Mouse (Mus musculus) Patski (cell line): ENCODE measurements at regions not wholly inside any gene's neighbourhood (a gene's known extent, or its start where the extent isn't known, plus 50 kb on each side); places are given as distances from the start of the nearest gene placed in this dataset.

ENCODE experiments used
- ATAC-seq: fragments of 100-300 bp; one replicate; pipeline ENCODE4 v1.8.0; 2021
- CTCF ChIA-PET: fragments of 350-600 bp; sonication (Branson Sonifier 250); formaldehyde crosslinking; loops from one replicate; lab custom pipeline; 2022; ENCODE audit warnings: inconsistent platforms; lab: Charles Lee
- POLR2A ChIA-PET: fragments of 350-600 bp; sonication (Branson Sonifier 250); formaldehyde crosslinking; loops from one replicate; lab custom pipeline; 2022; ENCODE audit warnings: antibody characterized with exemption, inconsistent platforms; lab: Charles Lee
- DNase-seq: peaks from one replicate; pipeline ENCODE4 v3.0.0-alpha.2; 2011; ENCODE audit warnings: low read depth, low spot score
- H3K27me3 ChIP-seq: fragments of 371-371 bp; one replicate; pipeline ENCODE4 v1.5.1; 2021
- CTCF ChIP-seq: fragments of 100-300 bp; IDR thresholded peaks from one replicate; pipeline ENCODE4 v1.5.1; 2021
- in situ Hi-C: fragments of 300-500 bp; cut with MboI; formaldehyde crosslinking; loops from 3 replicates; pipeline ENCODE4 v1.11.1; 2018; ENCODE audit warnings: low pct_unique_long_range_greater_than_20kb, mixed read lengths

- in situ Hi-C loops, result loop anchor here (5.0 kb wide), 2 partner anchors 77 to 162 kb away; no protein-coding TSS in a partner anchor
- no peaks in the 10 kb centered on the region for H3K27me3 ChIP-seq
- DNase-seq (no peak), ATAC-seq (peak; percentile 70)
- no peak for TF ChIP-seq CTCF
- CTCF ChIA-PET, result interaction anchor here (0.8 kb wide), 1 partner anchor 82 kb away, joined by 3 read pairs; no protein-coding TSS in a partner anchor
- POLR2A ChIA-PET, result no interaction called here
Observed at GRCm38 (mm10) chr16:77499537-77500301, 102.2 kb downstream of the Gm11146 start.

GRCm38 (mm10) chr16:77495310-77495709 is 106.6 kb downstream of the Gm11146 start:
- H3K27me3 ChIP-seq, result no peaks in the 10 kb centered on the region
- CTCF ChIA-PET, result interaction anchor here (2.2 kb wide), 1 partner anchor 51 kb away, joined by 6 read pairs; no protein-coding TSS in a partner anchor
- no peak for TF ChIP-seq CTCF
- POLR2A ChIA-PET, result interaction anchor here (0.6 kb wide), 1 partner anchor 30 kb away, joined by 3 read pairs; no protein-coding TSS in a partner anchor
- no peak for ATAC-seq
- in situ Hi-C loops, result loop anchor here (5.0 kb wide), 2 partner anchors 73 to 158 kb away; no protein-coding TSS in a partner anchor
- DNase-seq, result no peak

- POLR2A ChIA-PET, result no interaction called here
- CTCF ChIA-PET, result no interaction called here
- in situ Hi-C loops, result no loop called here
- DNase-seq (no peak), ATAC-seq (peak; percentile 90)
- no peaks in the 10 kb centered on the region for H3K27me3 ChIP-seq
- TF ChIP-seq CTCF, result no peak
Observed at GRCm38 (mm10) chr16:77494042-77494441, 107.9 kb downstream of the Gm11146 start.

DNA sequence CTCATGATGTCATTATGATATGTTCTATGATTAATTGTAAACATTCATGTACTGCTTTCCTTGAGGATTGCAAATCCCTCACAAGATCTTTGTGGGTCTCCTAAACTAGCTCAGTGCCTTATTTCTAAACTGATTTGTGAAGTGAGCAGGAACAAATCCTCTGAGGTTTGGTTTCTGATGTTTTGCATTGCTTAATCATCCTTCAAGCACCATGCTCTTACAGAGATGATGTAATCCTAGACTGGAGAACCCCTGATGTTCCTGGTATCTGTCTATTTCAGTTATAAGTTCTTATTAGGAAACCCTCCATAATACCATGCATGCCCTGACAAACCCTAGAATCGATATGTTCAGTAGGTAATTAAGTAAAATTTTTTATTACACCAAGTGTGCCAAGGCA is 113.7 kb downstream of the Gm11146 start:
- in situ Hi-C loops, result no loop called here
- ATAC-seq (peak; percentile 71), DNase-seq (no peak)
- TF ChIP-seq CTCF, result no peak
- ChIA-PET CTCF (no interaction called here), POLR2A (no interaction called here)
- no peaks in the 10 kb centered on the region for H3K27me3 ChIP-seq

GRCm38 (mm10) chr16:77479812-77480211 is 122.1 kb downstream of the Gm11146 start:
- in situ Hi-C loops, result no loop called here
- CTCF ChIA-PET, result no interaction called here
- DNase-seq (no peak), ATAC-seq (peak; percentile 93)
- POLR2A ChIA-PET, result no interaction called here
- TF ChIP-seq CTCF, result no peak
- H3K27me3 ChIP-seq, result no peaks in the 10 kb centered on the region

GRCm38 (mm10) chr16:77471868-77472267 is 130.0 kb downstream of the Gm11146 start:
- no peak for DNase-seq
- in situ Hi-C loops, result no loop called here
- ChIA-PET POLR2A (no interaction called here), CTCF (no interaction called here)
- no peak for ATAC-seq
- H3K27me3 ChIP-seq, result no peaks in the 10 kb centered on the region
- TF ChIP-seq CTCF, result no peak

DNA sequence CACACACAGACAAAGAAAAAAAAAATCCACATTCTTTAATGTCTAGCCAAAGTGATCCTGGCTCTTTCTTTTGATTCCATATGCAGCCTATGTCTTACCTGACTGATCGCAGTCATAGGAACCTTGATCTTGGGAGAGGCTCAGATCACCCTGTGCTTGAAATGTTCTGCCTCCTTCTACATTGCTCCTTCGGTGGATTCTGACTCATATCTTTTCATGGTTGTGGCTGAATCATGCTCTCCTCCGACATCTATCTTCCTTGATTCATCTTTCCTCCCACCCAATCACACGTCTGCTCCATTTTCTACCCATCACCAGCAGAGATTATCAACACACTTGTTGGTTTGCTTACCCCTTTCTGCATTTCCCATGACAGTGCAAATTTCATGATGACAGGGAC is 132.0 kb downstream of the Gm11146 start:
- no peaks in the 10 kb centered on the region for H3K27me3 ChIP-seq
- no peak for TF ChIP-seq CTCF
- in situ Hi-C loops, result no loop called here
- ATAC-seq (no peak), DNase-seq (no peak)
- ChIA-PET POLR2A (no interaction called here), CTCF (interaction anchor here (1.1 to 1.4 kb wide), 2 partner anchors 11 to 20 kb away, joined by 3 read pairs; no protein-coding TSS in a partner anchor)

- no peak for TF ChIP-seq CTCF
- DNase-seq (no peak), ATAC-seq (no peak)
- in situ Hi-C loops, result no loop called here
- CTCF ChIA-PET, result interaction anchor here (1.1 to 1.7 kb wide), 3 partner anchors 9 to 20 kb away, joined by 3 to 8 read pairs (median 3); no protein-coding TSS in a partner anchor
- POLR2A ChIA-PET, result no interaction called here
- no peaks in the 10 kb centered on the region for H3K27me3 ChIP-seq
Observed at GRCm38 (mm10) chr16:77469328-77469875, 132.5 kb downstream of the Gm11146 start.

DNA sequence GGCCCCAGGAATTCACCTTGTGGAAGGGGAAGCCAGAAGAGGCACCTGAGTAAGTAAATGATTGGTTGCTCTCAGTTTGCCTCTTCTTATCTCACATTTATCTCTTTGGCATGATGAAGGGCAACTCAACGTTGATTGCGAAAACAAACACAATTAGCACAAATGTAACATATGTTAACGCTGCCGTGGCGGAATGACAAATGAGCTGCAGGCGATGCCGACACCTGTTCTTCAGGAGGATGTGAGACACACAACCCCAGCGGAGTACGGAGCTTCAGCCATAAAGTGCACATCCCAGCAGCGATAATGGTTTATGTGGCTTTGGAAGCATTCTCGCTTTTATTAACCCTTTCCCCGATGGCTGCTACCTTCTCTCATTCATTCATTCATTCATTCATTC is 134.7 kb downstream of the Gm11146 start:
- ATAC-seq (no peak), DNase-seq (no peak)
- in situ Hi-C loops, result no loop called here
- H3K27me3 ChIP-seq, result no peaks in the 10 kb centered on the region
- ChIA-PET CTCF (no interaction called here), POLR2A (no interaction called here)
- no peak for TF ChIP-seq CTCF

DNA sequence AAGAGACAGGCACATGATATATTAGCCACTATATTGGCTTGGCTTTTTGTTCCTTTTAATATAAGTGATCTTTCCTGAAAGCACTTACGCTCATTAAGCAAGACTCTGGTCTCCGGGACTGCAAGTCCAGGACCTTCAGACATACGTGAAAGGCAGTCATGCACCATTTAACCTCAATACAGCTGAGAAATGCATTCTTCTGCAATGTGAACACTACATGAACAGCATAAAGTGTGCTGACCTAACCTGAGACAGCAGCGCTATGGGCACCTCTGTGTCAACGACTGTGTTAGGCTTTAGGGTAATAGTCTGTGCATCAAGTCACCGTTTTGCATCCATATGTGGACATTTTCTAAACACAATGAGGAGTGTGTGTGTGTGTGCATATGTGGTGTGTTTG is 137.3 kb downstream of the Gm11146 start:
- ChIA-PET POLR2A (no interaction called here), CTCF (no interaction called here)
- TF ChIP-seq CTCF, result no peak
- in situ Hi-C loops, result no loop called here
- ATAC-seq (no peak), DNase-seq (no peak)
- H3K27me3 ChIP-seq, result no peaks in the 10 kb centered on the region

DNA sequence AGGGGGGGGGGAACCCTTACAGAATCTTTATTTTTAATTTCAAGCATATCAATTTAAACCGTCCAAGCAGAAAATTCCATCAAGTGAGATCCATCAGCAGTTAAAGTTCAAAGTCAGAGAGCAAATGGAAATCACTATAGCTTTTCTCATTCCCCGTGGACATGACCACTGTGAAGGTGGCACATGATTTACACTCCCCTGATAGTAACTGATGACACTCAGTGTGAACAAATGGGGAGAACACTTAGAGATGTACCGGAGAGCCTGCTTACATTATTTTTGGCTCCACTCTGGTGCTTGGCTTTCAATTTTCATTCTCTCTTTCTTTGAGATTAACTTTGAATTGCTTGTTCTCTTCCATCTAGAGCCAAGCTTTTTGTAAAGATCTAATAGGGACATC is 140.0 kb downstream of the Gm11146 start:
- in situ Hi-C loops, result no loop called here
- ATAC-seq (no peak), DNase-seq (no peak)
- no peak for TF ChIP-seq CTCF
- ChIA-PET POLR2A (no interaction called here), CTCF (interaction anchor here (1.4 to 2.0 kb wide), 2 partner anchors 16 to 17 kb away, joined by 4 to 5 read pairs; no protein-coding TSS in a partner anchor)
- H3K27me3 ChIP-seq, result no peaks in the 10 kb centered on the region
